Mouse (Mus musculus): Measurements from ENCODE around the gene Atp1a2.
A peak's percentile ranks its signal among the peaks of the same experiment; 100 is the strongest.

The Atp1a2 gene

DNA sequence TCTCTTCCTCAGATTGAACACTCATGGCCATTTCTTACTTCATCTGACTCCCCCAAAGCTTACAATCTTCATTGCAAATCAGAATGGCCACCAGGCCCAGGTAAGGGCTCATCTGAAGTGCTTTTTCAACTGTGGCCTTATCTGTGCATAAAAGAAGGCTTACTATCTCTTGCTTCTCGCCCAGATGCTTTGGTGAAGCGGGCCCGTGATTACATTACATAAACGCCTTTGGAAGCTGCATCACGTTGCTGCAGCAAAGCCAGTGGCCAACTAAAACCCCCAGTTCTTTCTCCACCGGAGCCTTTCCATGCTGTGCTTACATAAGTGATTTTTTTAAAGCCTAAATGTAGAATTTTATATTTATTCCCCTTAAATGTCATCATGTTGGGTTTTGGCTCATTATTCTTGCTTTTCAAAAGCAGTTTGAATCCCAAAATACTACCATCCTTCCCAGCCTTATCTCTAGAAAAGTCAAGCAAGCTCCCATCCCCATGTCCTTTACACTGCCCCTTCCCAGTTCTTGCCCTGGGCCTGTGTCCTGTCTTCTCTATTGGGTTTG, 26.0 kb upstream of the Atp1a2 start:
- DNase-seq: no peak

DNA sequence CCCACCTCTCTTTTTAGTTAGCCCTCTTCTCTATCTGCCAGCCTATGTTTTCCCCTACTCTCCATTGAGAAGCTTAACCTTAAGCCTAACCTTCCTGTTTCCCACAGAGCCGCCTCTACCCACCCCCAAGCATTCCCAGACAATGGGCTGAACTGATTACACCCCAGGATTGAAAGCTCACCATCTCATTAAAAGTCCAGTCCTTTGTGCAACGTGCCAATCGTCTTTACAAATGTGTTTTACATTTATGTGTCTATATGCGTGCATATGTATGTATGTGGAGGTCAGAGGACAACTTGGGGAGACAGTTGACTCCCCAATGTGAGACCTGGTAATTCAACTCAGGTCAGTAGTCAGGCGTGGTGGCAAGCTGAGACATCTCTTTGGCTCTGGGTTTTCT, 25.4 kb upstream of the Atp1a2 start:
- no peak for DNase-seq

DNA sequence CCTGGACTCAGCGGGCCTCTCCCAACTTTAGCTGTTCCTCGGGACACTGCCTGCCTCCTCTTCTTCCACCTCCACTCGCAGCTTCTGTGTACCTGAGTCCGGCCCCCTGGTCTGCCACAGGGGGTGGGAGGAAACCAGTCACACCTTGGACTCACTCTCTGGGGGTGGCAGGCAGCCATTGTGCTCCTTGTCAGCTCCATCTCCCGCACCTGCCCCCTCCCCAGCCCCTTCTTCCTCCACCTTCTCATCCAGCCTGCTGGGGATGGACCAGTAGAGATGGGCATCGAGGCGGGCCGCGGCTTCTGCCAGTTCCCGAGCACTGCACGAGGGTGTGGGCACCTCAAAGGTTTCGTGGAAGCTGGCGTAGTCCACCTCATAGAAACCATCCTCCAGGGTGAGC, 24.9 kb upstream of the Atp1a2 start:
- DNase-seq: no peak

DNA sequence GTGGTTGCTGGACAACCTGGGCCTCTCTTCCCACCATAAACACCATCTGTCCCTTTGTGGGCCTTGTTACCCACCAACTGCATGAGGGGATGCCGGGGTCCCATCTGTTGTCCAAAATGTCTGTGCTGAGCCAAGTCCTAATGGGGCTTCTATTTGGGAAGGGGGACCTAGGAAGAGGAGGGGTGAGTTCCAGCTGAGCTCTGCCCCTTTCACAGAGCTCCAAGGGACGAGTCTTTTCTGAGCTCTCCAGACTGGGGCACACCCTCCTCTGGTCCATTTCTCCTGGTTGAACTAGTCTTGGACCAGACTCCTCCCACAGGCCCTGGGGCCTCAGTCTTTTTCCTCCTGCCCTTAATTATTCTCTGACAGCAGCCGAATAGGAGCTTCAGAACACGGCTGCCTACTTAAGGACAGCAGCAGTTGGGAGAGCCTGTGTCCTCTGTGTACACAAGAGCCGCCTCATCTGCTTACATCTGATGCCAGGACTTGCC, 22.1 kb upstream of the Atp1a2 start:
- DNase-seq: no peak

DNA sequence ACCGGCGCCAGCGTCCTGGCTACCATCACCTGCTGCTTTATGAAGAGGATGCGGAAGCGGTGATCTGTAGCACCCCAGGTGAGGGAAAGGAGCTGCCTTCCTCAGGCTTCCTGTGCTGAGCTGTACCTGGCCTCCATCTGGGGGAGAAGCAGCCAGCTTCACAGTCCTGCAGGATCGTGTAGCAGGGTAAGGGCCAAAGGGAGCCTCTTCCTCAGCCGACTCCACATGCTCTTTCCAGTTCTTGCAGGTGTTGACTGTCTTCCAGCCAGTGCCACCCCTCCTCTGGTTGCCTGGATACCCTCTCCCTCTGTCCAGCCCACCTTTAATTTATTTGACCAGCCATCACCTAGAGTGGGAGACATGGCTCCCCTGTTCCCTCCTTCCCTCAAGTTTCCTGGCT, 21.5 kb upstream of the Atp1a2 start:
- no peak for DNase-seq

DNA sequence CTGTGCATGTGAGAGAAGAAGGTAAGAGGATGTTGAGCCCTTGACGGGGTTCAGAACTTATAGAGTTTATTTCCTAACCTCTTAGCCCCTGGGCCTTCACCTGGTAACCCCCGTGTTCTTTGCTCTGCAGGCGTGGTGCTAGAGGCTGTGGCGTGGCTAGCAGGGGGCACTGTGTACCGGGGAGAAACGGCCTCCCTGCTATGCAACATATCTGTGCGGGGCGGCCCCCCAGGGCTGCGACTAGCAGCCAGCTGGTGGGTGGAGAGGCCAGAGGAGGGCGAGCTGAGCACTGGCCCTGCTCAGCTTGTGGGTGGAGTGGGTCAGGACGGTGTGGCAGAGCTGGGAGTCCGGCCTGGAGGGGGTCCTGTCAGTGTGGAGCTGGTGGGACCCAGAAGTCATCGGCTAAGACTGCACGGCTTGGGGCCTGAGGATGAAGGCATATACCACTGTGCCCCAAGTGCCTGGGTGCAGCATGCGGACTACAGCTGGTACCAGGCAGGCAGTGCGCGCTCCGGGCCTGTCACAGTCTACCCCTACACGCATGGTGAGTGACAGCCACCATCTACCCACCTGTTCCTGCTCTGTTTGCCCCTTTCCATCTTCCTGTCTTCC, 20.7 kb upstream of the Atp1a2 start:
- no peak for DNase-seq

DNA sequence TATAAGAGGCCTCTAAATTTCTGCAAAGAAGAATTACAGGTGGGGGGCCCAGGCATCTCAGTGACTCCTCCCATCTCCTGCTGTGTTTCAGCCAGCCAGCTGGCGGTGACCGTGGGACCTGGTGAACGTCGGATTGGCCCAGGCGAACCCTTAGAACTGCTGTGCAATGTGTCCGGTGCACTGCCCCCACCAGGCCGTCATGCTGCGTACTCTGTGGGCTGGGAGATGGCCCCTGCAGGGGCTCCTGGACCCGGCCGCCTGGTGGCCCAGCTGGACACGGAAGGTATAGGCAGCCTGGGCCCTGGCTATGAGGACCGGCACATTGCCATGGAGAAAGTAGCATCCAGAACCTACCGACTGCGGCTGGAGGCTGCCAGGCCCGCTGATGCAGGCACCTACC, 20.1 kb upstream of the Atp1a2 start:
- no peak for DNase-seq

DNA sequence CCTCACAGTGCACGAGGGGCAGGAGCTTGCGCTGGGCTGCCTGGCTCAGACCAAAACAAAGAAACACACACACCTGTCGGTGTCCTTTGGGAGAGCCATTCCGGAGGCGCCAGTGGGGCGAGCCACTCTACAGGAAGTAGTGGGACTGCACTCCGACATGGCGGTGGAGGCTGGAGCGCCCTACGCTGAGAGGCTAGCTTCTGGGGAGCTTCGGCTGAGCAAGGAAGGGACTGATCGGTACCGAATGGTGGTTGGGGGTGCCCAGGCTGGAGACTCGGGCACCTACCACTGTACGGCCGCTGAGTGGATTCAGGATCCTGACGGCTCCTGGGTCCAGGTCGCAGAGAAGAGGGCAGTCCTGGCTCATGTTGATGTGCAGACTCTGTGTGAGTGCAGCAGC, 19.6 kb upstream of the Atp1a2 start:
- DNase-seq: no peak

DNA sequence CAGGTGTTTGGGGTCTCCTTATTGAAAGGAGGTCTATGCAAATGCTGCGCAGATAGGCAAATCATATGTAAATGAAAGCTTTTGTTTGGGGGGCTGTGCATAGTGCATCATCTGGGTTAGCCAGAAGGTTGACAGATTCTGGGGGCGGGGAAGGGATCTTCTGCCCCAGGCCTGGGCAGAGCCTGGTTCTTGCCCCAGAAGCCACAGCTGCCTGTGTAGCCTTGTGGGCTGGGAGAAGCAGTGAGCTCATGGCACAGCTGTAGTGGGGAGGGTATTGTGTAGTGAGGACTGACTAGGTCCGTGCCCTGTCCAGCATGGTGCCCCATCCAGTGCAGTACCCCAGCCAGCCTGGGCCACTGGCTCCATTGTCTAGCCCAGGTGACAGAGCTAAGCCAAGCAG, 17.0 kb upstream of the Atp1a2 start:
- DNase-seq: no peak

DNA sequence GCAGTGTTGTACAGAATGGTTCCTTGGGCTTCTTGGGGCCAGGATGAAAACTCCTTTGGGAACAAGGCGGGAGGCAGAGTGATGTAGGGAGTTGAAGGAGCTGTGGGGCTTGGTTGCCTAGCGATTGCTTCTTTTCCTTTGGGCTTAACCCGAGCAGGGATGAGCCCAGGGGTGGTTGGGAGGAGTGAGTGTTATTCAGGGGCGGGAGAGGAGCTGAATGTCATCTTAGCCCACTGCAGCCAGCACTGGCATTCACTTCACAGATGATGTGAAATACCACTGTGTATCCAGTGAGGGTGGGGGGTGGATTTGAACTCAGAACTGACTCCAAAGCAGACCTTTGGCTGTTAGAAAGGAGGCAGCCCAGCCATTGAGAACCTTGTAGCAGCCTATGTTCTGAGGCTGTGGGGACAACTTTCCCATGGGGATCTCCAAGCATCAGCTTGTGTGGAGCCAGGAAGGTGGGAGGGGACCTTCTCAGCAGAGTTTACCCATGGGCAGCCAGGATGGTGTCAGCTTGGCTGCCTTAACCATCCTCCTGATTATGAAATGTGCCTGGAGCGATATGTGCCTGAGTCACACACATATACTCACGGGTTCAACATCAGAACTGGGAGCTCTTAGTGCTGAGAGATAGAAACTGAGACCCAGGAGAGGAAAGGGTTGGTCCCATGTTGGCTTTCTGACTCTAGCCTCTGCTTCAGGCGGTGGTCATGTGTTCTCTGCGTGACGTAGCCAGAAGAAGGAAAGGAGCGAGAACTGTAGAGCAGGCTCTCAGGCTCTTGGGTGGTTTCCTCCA, 15.9 kb upstream of the Atp1a2 start:
- no peak for DNase-seq

DNA sequence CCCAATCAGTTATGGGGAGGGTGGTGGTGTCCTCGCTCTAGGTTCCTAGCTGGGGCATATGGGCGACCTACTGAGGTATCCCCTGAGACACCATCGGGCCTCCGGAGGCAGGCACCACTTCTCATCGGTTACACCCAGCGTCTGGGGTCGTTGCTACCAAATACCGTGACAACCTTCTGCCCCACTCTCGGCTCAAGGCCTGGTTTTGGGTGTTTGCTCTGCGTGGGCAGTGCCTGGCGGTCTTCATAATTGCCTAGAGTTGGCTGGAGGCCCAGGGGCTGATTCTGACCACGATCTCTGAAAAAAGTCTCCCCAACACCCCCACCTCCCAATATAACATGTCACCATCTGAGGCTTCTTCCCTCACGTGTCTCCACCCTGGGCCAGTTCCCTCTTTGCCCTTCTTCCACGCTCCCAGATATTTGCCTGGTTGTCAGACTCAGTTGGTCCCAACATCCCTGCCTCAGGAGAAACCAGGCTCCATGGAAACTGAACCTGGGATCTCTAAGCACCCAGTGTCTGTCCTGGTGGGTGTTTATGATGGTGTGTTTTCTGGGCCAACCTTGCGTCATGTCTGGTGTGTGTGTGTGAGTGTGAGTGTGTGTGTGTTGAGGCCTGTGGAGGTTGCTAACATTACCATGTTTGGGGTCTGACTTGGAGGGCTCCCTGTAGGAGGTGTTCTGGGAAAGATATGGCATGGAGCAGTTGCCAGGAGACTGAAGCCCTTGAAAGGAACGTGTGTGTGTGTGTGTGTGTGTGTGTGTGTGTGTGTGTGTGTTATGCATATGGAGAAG, 15.1 kb upstream of the Atp1a2 start:
- no peak for DNase-seq

DNA sequence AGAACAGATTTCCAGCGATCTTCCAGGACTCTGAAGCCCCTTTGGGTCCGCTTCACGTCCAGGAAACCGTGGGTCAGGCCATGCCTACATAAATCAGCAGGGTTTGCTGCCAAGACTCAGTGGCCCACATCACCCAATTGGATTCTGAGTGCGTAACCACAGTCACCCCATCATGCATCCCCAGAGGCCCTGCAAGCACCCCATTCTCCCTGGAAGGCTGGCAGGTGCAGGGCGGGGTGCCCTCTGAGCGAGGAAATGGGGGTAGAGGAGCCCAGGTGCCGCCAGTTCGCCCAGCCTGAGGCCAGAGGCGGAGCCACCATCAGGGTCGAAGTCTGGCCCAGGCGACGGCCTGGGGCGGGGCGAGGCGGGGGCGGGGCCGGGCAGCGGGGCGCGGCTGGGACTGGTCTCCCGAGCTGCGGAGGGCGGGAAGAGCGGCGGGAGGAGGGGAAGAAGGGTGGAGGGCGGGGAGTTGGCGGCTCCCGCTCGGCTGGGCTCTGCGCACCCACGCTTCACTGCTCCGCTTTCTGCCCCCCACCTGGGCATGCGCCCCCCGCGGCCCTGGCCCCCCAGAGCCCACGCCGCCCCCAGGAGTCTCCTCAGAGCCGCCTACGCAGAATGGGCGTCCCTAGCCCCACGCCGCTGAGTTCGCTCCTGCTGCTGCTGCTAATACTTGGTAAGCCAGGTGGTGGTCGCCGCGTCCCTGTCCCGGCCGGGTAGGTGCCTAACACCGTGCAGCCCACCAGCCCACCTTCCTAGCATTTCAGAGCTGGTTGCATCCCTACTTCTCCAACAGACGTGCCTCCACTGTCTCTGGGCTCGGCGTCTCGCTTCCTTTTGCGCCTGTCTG, 14.3 kb upstream of the Atp1a2 start:
- peak; percentile 93 to 96 for DNase-seq

DNA sequence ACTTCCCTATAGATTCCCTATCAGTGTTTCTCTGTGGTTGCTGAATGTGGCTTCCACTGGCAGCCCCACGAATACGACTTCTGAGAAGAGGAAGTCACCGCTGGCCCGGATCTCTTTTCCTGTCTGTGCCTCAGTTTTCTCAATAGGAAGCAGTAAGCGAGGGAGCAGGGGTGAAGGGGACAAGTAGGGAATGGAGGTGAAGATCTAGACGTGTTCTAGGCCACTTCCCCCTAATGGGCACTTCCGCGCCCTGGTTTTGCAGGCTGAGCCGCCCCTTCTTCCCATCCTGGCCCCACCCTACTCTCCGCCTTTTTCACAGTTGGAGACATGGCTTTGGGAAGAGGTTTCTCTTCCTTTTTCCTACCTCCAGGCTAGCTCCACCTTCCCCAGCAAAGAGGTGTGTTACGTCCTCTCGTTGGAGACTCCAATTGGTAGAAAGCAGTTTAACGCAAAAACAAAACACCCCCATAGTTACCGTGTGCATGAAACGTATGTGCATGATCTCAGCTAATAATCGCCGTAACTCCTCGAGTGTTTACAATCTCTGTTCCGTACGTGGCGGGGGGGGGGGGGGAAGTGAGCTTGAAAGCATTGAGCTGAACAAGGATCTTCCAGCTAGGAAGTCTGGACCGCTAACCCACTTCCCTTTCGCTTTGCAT, 13.5 kb upstream of the Atp1a2 start:
- DNase-seq: peak; percentile 82 to 86

DNA sequence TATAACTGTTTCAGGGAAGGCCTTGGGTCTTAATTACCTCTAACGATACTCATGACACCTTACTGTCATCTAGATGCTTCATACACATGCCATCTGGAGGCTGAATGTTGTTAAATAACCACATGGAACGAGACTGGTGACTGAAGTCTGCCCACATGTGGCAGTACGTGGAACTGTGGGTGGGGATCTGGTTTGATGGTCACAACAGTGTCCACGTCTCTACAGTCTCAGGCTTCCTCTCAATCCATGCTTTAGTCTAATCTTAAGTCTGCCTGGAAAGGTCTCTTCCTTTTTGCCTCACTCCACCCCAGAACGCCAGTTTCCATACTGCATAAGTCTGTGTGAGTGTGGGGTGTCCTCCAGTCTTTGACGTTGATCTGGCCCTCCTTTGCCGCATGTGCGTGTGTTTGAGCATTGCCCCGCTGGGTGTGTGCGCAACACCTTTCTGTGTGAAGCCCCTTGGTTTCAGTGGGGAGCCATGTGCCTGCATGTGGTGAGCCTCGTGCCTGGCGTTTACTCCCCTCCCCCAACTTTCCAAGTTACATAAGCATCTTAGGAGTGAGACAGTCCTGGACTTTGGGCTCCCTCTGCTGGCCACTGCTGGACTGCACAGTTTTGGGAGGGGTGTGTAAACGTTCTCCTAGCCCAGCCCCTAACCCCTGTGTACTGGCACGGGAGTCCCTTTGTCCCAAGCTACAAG, 12.0 kb upstream of the Atp1a2 start:
- peak; percentile 95 for DNase-seq

DNA sequence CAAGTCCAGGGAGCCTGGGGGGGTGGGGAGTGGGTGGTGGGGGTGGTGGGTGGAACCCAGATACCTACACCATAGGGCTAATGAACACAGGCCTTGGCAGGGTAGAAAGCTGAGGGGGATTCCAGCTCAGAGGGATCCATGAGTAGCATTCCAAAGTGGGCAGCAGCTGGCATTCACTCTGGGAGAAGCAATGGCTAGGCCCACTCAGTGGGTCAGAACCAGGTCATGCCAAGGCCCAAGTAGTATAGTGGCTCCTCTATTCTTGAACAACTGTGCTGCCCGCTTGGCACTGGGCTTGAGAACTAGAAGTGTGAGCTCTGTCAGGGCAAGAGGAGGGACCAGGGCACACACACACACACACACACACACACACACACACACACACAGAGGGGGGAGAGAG, 10.5 kb upstream of the Atp1a2 start:
- no peak for DNase-seq

DNA sequence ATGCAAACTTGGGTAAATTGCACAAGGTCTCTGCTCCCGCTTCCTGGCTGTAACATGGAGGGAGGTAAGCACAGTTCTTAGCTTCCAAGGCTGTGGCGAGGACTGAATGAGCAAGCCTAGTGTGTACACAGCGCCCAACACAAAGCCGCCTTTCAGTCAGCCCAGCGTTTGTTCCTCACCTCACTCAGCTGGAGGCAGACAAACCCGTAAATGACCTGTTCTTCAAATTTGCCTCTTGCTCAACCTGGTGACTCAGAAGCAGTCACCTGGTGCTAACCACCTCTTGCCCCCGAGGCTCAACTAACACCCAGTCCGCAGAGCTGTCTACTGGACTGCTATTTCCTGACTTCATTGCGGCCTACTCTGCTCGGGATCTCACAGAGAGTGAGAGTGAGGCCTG, 10.1 kb upstream of the Atp1a2 start:
- no peak for DNase-seq

DNA sequence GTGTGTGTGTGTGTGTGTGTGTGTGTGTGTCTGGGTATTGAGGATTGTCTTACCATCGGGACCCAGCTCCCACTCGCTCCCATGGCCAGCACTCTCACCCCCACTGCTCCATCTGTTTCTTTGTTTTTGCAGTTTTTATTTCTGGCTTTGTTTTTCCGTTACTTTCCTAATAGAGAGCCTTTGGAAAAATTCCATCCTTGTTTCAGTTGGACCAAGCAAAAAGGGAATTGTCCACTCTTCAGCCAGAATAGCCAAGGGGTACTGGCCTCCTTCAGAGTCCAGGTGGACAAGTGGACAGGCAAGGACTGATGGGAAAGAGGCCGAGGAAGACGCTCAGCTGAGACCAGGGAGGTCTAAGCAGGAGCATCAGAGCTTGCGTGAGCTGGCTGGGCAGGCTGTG, 9.0 kb upstream of the Atp1a2 start:
- no peak for DNase-seq

DNA sequence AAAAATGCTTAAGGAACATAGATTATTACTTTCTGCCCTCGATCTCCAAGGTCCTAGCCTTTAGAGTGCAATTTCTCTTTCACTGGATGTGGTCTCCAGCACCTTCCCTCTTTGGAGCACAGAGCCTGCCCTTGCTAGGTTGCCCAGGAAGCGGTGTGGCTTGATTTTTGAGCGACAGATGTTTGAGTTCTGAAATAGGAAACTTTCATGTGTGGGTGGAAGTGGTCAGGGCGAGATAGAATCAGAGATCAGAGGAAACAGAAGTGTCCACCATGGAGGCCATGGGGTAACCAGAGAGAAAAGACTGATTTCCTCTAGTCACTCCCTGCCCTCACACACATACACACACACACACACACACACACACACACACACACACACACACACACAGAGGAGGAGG, 8.3 kb upstream of the Atp1a2 start:
- no peak for DNase-seq

DNA sequence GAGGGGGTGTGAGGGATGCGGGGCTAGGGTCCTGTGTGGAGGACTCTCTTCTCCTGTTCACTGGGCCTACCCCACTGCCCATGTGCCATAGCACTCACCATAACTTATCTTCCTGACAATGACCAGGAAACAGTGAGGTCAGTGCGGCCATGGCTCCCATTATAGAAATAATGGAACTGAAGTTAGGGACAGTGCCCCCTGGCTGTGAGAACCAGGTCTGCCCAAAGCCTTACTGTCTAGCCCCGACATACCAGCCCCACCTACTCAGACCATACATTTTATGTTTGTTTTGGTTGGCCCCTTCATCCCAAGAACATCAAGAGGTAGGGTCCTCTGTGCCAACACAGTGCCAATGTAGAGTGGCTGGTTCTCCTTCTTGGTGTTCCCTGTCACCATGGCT, 7.8 kb upstream of the Atp1a2 start:
- DNase-seq: peak in 1 of 2 experiments; percentile 39

DNA sequence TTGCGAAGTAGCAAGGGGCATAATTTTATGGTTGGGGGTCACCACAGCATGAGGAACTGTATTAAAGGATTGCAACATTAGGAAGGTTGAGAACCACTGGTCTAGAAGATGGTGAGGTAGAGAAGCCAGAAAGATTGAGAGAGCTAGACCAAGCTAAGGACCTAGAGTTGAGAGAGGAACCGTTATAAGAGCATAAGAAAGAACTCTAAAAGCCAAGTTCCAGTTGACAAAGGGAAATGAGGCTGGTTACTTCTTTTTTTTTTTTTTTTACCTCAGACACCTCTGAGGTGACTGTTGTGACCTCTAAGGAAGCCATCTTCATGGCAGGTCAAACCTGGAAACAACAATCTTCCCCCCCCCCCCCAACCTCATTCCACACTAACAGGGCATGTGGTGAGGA, 7.3 kb upstream of the Atp1a2 start:
- DNase-seq: no peak

DNA sequence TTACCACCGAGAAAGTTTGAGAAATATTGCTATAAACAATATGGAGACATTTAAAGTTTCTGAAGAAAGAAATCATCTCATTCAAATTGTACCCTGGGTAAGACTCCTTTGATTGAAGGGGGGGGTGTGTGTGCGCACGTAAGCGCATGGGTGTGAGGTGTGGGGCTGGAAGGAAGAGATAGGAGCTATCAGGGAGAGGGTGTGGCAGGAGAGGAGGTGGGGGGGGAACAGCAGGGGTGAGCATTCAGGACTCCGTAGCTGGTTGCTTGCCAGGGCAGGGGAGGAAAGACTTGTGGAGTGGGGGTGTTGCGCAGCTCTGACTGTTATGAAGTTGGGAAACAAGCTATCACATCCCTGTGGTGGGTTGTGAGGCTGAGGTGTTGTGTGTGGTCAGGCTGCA, 6.6 kb upstream of the Atp1a2 start:
- no peak for DNase-seq
